In genomic region chr8:119590348-119590747, GRCm38 (mm10) we compare ENCODE assay signal across 22 mouse cellular contexts. TPM values are rescaled to one million over a fixed set of nuclear protein-coding genes. Genes with fewer than 3 reads are reported as not detected.
DNase-seq lines count a peak whose midpoint lies in the region; ATAC-seq and TF ChIP-seq lines count a peak whose summit lies in the region.
"Had no signal": no experiment of that assay in that cellular context is flagged by ENCODE, and none has a peak within 500 bp of the region (broad histone marks: within the 10 kb centered on the region; RNA-seq: fewer than 3 reads in every experiment).

No protein-coding gene starts in this region.

- H3K9ac ChIP-seq in intestine, postnatal 0 days (ENCODE audit: low read depth, low read length), result no peak overlapping the region
- no peak overlapping the region for H3K9ac ChIP-seq in stomach, embryonic 16.5 days (ENCODE audit: low read length)
- no peak overlapping the region for H3K9ac ChIP-seq in hindbrain, postnatal 0 days (replicated peaks; ENCODE audit: low read length)
- H3K9ac ChIP-seq: embryonic facial prominence, embryonic 13.5 days; forebrain, embryonic 13.5 days; forebrain, postnatal 0 days; heart, embryonic 15.5 days had no signal

- H3K27ac ChIP-seq in intestine, postnatal 0 days (ENCODE audit: low read depth, low read length), result peak overlapping the region; percentile 62
- no peak overlapping the region for H3K27ac ChIP-seq in stomach, embryonic 16.5 days (ENCODE audit: low read length)
- no peak overlapping the region for H3K27ac ChIP-seq in hindbrain, postnatal 0 days
- H3K27ac ChIP-seq: embryonic facial prominence, embryonic 13.5 days; forebrain, embryonic 13.5 days; heart, adult 2 months had no signal

- no peaks in the 10 kb centered on the region for H3K9me3 ChIP-seq in megakaryocyte, embryonic 14.5 days
- no peaks in the 10 kb centered on the region for H3K9me3 ChIP-seq in intestine, postnatal 0 days (ENCODE audit: control insufficient read depth)
- no peaks in the 10 kb centered on the region for H3K9me3 ChIP-seq in stomach, embryonic 16.5 days (replicated peaks; ENCODE audit: control insufficient read depth, low read length)
- H3K9me3 ChIP-seq in hindbrain, postnatal 0 days (ENCODE audit: low read length), result no peaks in the 10 kb centered on the region
- H3K9me3 ChIP-seq: embryonic facial prominence, embryonic 13.5 days; forebrain, embryonic 13.5 days; heart, embryonic 15.5 days had no signal

- WGBS in intestine, postnatal 0 days, result 48% methylated on average over 14 of the region's 14 CpGs
- WGBS in stomach, embryonic 16.5 days, result 67% methylated on average over 14 of the region's 14 CpGs
- 82% methylated on average over 14 of the region's 14 CpGs for WGBS in hindbrain, postnatal 0 days

- no peak for ATAC-seq in megakaryocyte, adult 5-6 weeks (ENCODE audit: poor library complexity, severe bottlenecking)
- ATAC-seq in intestine, postnatal 0 days, result peak; percentile 87
- ATAC-seq in stomach, embryonic 16.5 days (ENCODE audit: insufficient read depth, low FRiP score), result peak; percentile 38; the same call in 1 of the 2 replicates
- ATAC-seq in hindbrain, postnatal 0 days, result no peak
- ATAC-seq: forebrain, embryonic 13.5 days; forebrain, postnatal 0 days had no signal

- TF ChIP-seq CTCF in intestine, postnatal 0 days (IDR thresholded peaks at IDR 0.05; ENCODE audit: low read depth), result peak; percentile 42
- TF ChIP-seq CTCF in hindbrain, postnatal 0 days (IDR thresholded peaks at IDR 0.05; ENCODE audit: low read depth), result no peak

- H3K4me3 ChIP-seq in megakaryocyte, embryonic 14.5 days (replicated peaks), result peak overlapping the region; percentile 33
- H3K4me3 ChIP-seq in intestine, postnatal 0 days (ENCODE audit: low read depth, low read length), result no peak overlapping the region
- H3K4me3 ChIP-seq in stomach, embryonic 16.5 days (replicated peaks; ENCODE audit: low read length), result no peak overlapping the region
- no peak overlapping the region for H3K4me3 ChIP-seq in hindbrain, postnatal 0 days (ENCODE audit: low read length)
- H3K4me3 ChIP-seq: embryonic facial prominence, embryonic 13.5 days; forebrain, embryonic 13.5 days; heart, adult 2 months; heart, embryonic 15.5 days had no signal

- no peaks in the 10 kb centered on the region for H3K36me3 ChIP-seq in megakaryocyte, embryonic 14.5 days (replicated peaks; ENCODE audit: low read length)
- H3K36me3 ChIP-seq in intestine, postnatal 0 days (ENCODE audit: control insufficient read depth, insufficient read depth), result no peaks in the 10 kb centered on the region
- H3K36me3 ChIP-seq in stomach, embryonic 16.5 days (ENCODE audit: control insufficient read depth, insufficient read depth, low read length), result no peaks in the 10 kb centered on the region
- H3K36me3 ChIP-seq in hindbrain, postnatal 0 days (ENCODE audit: insufficient read depth, low read length), result no peaks in the 10 kb centered on the region
- H3K36me3 ChIP-seq: embryonic facial prominence, embryonic 13.5 days; heart, embryonic 15.5 days had no signal

- no peak for DNase-seq in hindbrain, postnatal 0 days (ENCODE audit: low spot score)
- no peak for DNase-seq in lung, postnatal 14 days
- DNase-seq: adrenal gland, adult 2 months; adrenal gland, postnatal 25 days; cerebellum, adult 18-20 months; cerebellum, adult 9-11 months; cerebellum, postnatal 36 days; forebrain, postnatal 0 days; gastrocnemius, postnatal 14 days; heart, adult 2 months; heart, postnatal 14 days had no signal

- peaks cover 65% of the 10 kb centered on the region for H3K4me1 ChIP-seq in megakaryocyte, embryonic 14.5 days
- H3K4me1 ChIP-seq in intestine, postnatal 0 days (replicated peaks; ENCODE audit: control insufficient read depth, insufficient read depth, low read length), result peaks cover 23% of the 10 kb centered on the region; the same call in 1 of the 2 replicates
- H3K4me1 ChIP-seq in stomach, embryonic 16.5 days (ENCODE audit: control insufficient read depth, insufficient read depth, low read length), result peaks cover 3% of the 10 kb centered on the region; the same call in 1 of the 2 replicates
- no peaks in the 10 kb centered on the region for H3K4me1 ChIP-seq in hindbrain, postnatal 0 days (ENCODE audit: insufficient read depth, low read length)

- H3K4me2 ChIP-seq in intestine, postnatal 0 days (replicated peaks; ENCODE audit: low read depth), result peak overlapping the region; percentile 30; the same call in 1 of the 2 replicates
- H3K4me2 ChIP-seq in stomach, embryonic 16.5 days (ENCODE audit: low read depth, low read length), result no peak overlapping the region
- H3K4me2 ChIP-seq in hindbrain, postnatal 0 days (ENCODE audit: low read depth, low read length), result no peak overlapping the region
- H3K4me2 ChIP-seq: embryonic facial prominence, embryonic 13.5 days; forebrain, embryonic 13.5 days; heart, embryonic 11.5 days; heart, embryonic 15.5 days had no signal

- peaks cover 24% of the 10 kb centered on the region for H3K27me3 ChIP-seq in megakaryocyte, embryonic 14.5 days (replicated peaks)
- no peaks in the 10 kb centered on the region for H3K27me3 ChIP-seq in intestine, postnatal 0 days (replicated peaks; ENCODE audit: control insufficient read depth, insufficient read depth, low read length)
- H3K27me3 ChIP-seq in stomach, embryonic 16.5 days (ENCODE audit: control insufficient read depth, insufficient read depth, low read length), result no peaks in the 10 kb centered on the region
- H3K27me3 ChIP-seq in hindbrain, postnatal 0 days (ENCODE audit: insufficient read depth, low read length), result no peaks in the 10 kb centered on the region
- H3K27me3 ChIP-seq: CH12.LX; embryonic facial prominence, embryonic 13.5 days; forebrain, embryonic 13.5 days; heart, embryonic 15.5 days had no signal

RNA-seq across cellular contexts. Expression of gene Taf1c, which starts 14.7 kb away (rescaled TPM):
- 17.5 and 54.6 TPM in 2 replicates for polyA plus RNA-seq in megakaryocyte, embryonic 14.5 days (2012; ENCODE audit: insufficient read depth, low replicate concordance)
- 2.5 and 3.1 TPM in 2 replicates for total RNA-seq in megakaryocyte, adult 5-6 weeks (2015)
- 5.5 and 5.8 TPM in 2 replicates for total RNA-seq in megakaryocyte, adult 5-6 weeks (2017)
- 5.0 and 5.1 TPM in 2 replicates for polyA plus RNA-seq in intestine, postnatal 0 days (2015; fragmentation: Nextera tagmentation; extraction: Ambion mirVana)
- polyA plus RNA-seq in stomach, embryonic 16.5 days (2015; fragmentation: Nextera tagmentation; extraction: Ambion mirVana), result 11.0 and 11.3 TPM in 2 replicates
- total RNA-seq in hindbrain, postnatal 0 days (2014; rRNA removed), result 19.8 and 29.7 TPM in 2 replicates
- polyA plus RNA-seq in hindbrain, postnatal 0 days (2015; fragmentation: Nextera tagmentation; extraction: Ambion mirVana), result 7.9 and 9.4 TPM in 2 replicates

RNA-seq across cellular contexts. Expression of gene Dnaaf1, which starts 15.3 kb away (rescaled TPM):
- not detected in 2 replicates for polyA plus RNA-seq in megakaryocyte, embryonic 14.5 days (2012; ENCODE audit: insufficient read depth, low replicate concordance)
- total RNA-seq in megakaryocyte, adult 5-6 weeks (2015), result not detected in 2 replicates
- 0.33 TPM in 1 of 2 replicates, not detected in the other for total RNA-seq in megakaryocyte, adult 5-6 weeks (2017)
- polyA plus RNA-seq in intestine, postnatal 0 days (2015; fragmentation: Nextera tagmentation; extraction: Ambion mirVana), result 3.6 and 4.2 TPM in 2 replicates
- polyA plus RNA-seq in stomach, embryonic 16.5 days (2015; fragmentation: Nextera tagmentation; extraction: Ambion mirVana), result 0.30 and 0.66 TPM in 2 replicates
- 0.04 TPM in 1 of 2 replicates, not detected in the other for total RNA-seq in hindbrain, postnatal 0 days (2014; rRNA removed)
- 0.42 and 0.48 TPM in 2 replicates for polyA plus RNA-seq in hindbrain, postnatal 0 days (2015; fragmentation: Nextera tagmentation; extraction: Ambion mirVana)
- total RNA-seq: forebrain, postnatal 0 days; gastrocnemius, adult 18-20 months; gastrocnemius, postnatal 14 days; heart, adult 2 months; hematopoietic stem cell, adult 5-6 weeks had no signal
- polyA plus RNA-seq: adrenal gland, adult 2 months had no signal

RNA-seq across cellular contexts. Expression of gene Hsdl1, which starts 15.4 kb away (rescaled TPM):
- polyA plus RNA-seq in megakaryocyte, embryonic 14.5 days (2012; ENCODE audit: insufficient read depth, low replicate concordance), result 24.5 and 29.2 TPM in 2 replicates
- 9.1 and 11.5 TPM in 2 replicates for total RNA-seq in megakaryocyte, adult 5-6 weeks (2015)
- total RNA-seq in megakaryocyte, adult 5-6 weeks (2017), result 32.3 and 40.9 TPM in 2 replicates
- 21.6 and 21.8 TPM in 2 replicates for polyA plus RNA-seq in intestine, postnatal 0 days (2015; fragmentation: Nextera tagmentation; extraction: Ambion mirVana)
- polyA plus RNA-seq in stomach, embryonic 16.5 days (2015; fragmentation: Nextera tagmentation; extraction: Ambion mirVana), result 31.0 and 39.2 TPM in 2 replicates
- total RNA-seq in hindbrain, postnatal 0 days (2014; rRNA removed), result 127 and 144 TPM in 2 replicates
- polyA plus RNA-seq in hindbrain, postnatal 0 days (2015; fragmentation: Nextera tagmentation; extraction: Ambion mirVana), result 114 and 126 TPM in 2 replicates

RNA-seq across cellular contexts. Expression of gene Adad2, which starts 22.2 kb away (rescaled TPM):
- not detected in 2 replicates for polyA plus RNA-seq in megakaryocyte, embryonic 14.5 days (2012; ENCODE audit: insufficient read depth, low replicate concordance)
- not detected in 2 replicates for total RNA-seq in megakaryocyte, adult 5-6 weeks (2015)
- total RNA-seq in megakaryocyte, adult 5-6 weeks (2017), result not detected in 2 replicates
- polyA plus RNA-seq in intestine, postnatal 0 days (2015; fragmentation: Nextera tagmentation; extraction: Ambion mirVana), result 0.08 and 0.17 TPM in 2 replicates
- 0.06 TPM in 1 of 2 replicates, not detected in the other for polyA plus RNA-seq in stomach, embryonic 16.5 days (2015; fragmentation: Nextera tagmentation; extraction: Ambion mirVana)
- total RNA-seq in hindbrain, postnatal 0 days (2014; rRNA removed), result 0.63 and 1.0 TPM in 2 replicates
- polyA plus RNA-seq in hindbrain, postnatal 0 days (2015; fragmentation: Nextera tagmentation; extraction: Ambion mirVana), result 0.11 TPM in 1 of 2 replicates, not detected in the other
- total RNA-seq: adrenal gland, adult 2 months; adrenal gland, postnatal 25 days; CH12.LX; forebrain, postnatal 0 days; gastrocnemius, postnatal 14 days; heart, adult 2 months; heart, postnatal 14 days; hematopoietic stem cell, adult 5-6 weeks had no signal
- polyA plus RNA-seq: adrenal gland, adult 2 months; embryonic facial prominence, embryonic 13.5 days; forebrain, embryonic 13.5 days; heart, adult 2 months; heart, embryonic 11.5 days; heart, embryonic 15.5 days had no signal

RNA-seq across cellular contexts. Expression of gene Mbtps1, which starts 31.8 kb away (rescaled TPM):
- 27.0 and 63.9 TPM in 2 replicates for polyA plus RNA-seq in megakaryocyte, embryonic 14.5 days (2012; ENCODE audit: insufficient read depth, low replicate concordance)
- 27.4 and 32.8 TPM in 2 replicates for total RNA-seq in megakaryocyte, adult 5-6 weeks (2015)
- total RNA-seq in megakaryocyte, adult 5-6 weeks (2017), result 28.5 and 33.7 TPM in 2 replicates
- 32.8 and 33.3 TPM in 2 replicates for polyA plus RNA-seq in intestine, postnatal 0 days (2015; fragmentation: Nextera tagmentation; extraction: Ambion mirVana)
- 108 and 115 TPM in 2 replicates for polyA plus RNA-seq in stomach, embryonic 16.5 days (2015; fragmentation: Nextera tagmentation; extraction: Ambion mirVana)
- total RNA-seq in hindbrain, postnatal 0 days (2014; rRNA removed), result 52.9 and 90.6 TPM in 2 replicates
- polyA plus RNA-seq in hindbrain, postnatal 0 days (2015; fragmentation: Nextera tagmentation; extraction: Ambion mirVana), result 42.6 and 44.9 TPM in 2 replicates

Comparison
In these comparisons a context has a peak if more than half of its experiments do, and no peak if none do; other contexts are left out.
1. ATAC-seq: peak in intestine, postnatal 0 days (single experiment) and stomach, embryonic 16.5 days (single experiment); none in megakaryocyte, adult 5-6 weeks (single experiment) and hindbrain, postnatal 0 days (single experiment).